Mouse (Mus musculus): Measurements from ENCODE around the gene Idua.

The Idua gene

GRCm38 (mm10) chr5:108679909-108680308, 19.8 kb downstream of the Idua start:
- DNase-seq (ENCODE audit: low spot score in 2 of 2) = no peak

- no peak for DNase-seq (ENCODE audit: low spot score in 2 of 2)
Measured at GRCm38 (mm10) chr5:108680871-108681270, 20.7 kb downstream of the Idua start.

- DNase-seq (ENCODE audit: low spot score in 2 of 2) = no peak
Measured at GRCm38 (mm10) chr5:108689091-108689490, 29.0 kb downstream of the Idua start.

GRCm38 (mm10) chr5:108691152-108691551, 31.0 kb downstream of the Idua start:
- DNase-seq (ENCODE audit: low spot score in 2 of 2) = no peak

GRCm38 (mm10) chr5:108692271-108692670, 32.1 kb downstream of the Idua start, which contains the start of gene Fgfrl1:
TSS of gene Fgfrl1 (plus strand) at chr5:108692382.
- DNase-seq (ENCODE audit: low spot score in 2 of 2) = peak; percentile 58 to 67

- peak; percentile 85 for DNase-seq (ENCODE audit: low spot score in 2 of 2)
Measured at GRCm38 (mm10) chr5:108693872-108694288, 33.7 kb downstream of the Idua start.

GRCm38 (mm10) chr5:108694352-108695261, 34.5 kb downstream of the Idua start:
- DNase-seq (ENCODE audit: low spot score in 2 of 2) = peak; percentile 18 to 37

GRCm38 (mm10) chr5:108695861-108696260, 35.7 kb downstream of the Idua start:
- DNase-seq (ENCODE audit: low spot score in 2 of 2) = no peak

- no peak for DNase-seq (ENCODE audit: low spot score in 2 of 2)
Measured at GRCm38 (mm10) chr5:108696542-108696941, 36.4 kb downstream of the Idua start.

- DNase-seq (ENCODE audit: low spot score in 2 of 2) = no peak
Measured at GRCm38 (mm10) chr5:108697341-108697753, 37.2 kb downstream of the Idua start.

- no peak for DNase-seq (ENCODE audit: low spot score in 2 of 2)
Measured at GRCm38 (mm10) chr5:108700346-108700745, 40.2 kb downstream of the Idua start.

GRCm38 (mm10) chr5:108701341-108702021, 41.4 kb downstream of the Idua start:
- no peak for DNase-seq (ENCODE audit: low spot score in 2 of 2)

GRCm38 (mm10) chr5:108703754-108704626, 43.9 kb downstream of the Idua start:
- no peak for DNase-seq (ENCODE audit: low spot score in 2 of 2)

GRCm38 (mm10) chr5:108707758-108708157, 47.6 kb downstream of the Idua start:
- DNase-seq (ENCODE audit: low spot score in 2 of 2) = peak in 1 of 2 experiments; percentile 24

- DNase-seq (ENCODE audit: low spot score in 2 of 2) = no peak
Measured at GRCm38 (mm10) chr5:108708419-108708818, 48.3 kb downstream of the Idua start.

- no peak for DNase-seq (ENCODE audit: low spot score in 2 of 2)
Measured at GRCm38 (mm10) chr5:108708981-108709731, 49.0 kb downstream of the Idua start.

GRCm38 (mm10) chr5:108711968-108712367, 51.8 kb downstream of the Idua start:
- no peak for DNase-seq (ENCODE audit: low spot score in 2 of 2)

- DNase-seq (ENCODE audit: low spot score in 2 of 2) = no peak
Measured at GRCm38 (mm10) chr5:108713096-108713495, 53.0 kb downstream of the Idua start.

GRCm38 (mm10) chr5:108713691-108714090, 53.6 kb downstream of the Idua start:
- DNase-seq (ENCODE audit: low spot score in 2 of 2) = no peak

GRCm38 (mm10) chr5:108714149-108714548, 54.0 kb downstream of the Idua start:
- DNase-seq (ENCODE audit: low spot score in 2 of 2) = no peak

GRCm38 (mm10) chr5:108715974-108716373, 55.8 kb downstream of the Idua start:
- no peak for DNase-seq (ENCODE audit: low spot score in 2 of 2)

Data from spleen, postnatal 36 days (tissue).